Mouse (Mus musculus) limb, embryonic 13.5 days (tissue): Measurements from ENCODE around the gene Irgc1. TPM values are rescaled to one million over a fixed set of nuclear protein-coding genes. Genes with fewer than 3 reads are reported as not detected.

Experiments
- ATAC-seq: fragments of 200-750 bp; cut with Nextera tagmentation; 2 replicates; pipeline ENCODE4 v1.8.0; 2017; ENCODE audit warnings: low read depth, moderate number of reproducible peaks, moderate TSS enrichment; ENCODE audit not compliant: low FRiP score
- H3K27ac ChIP-seq: fragments of 300-500 bp; sonication (generic); 2 replicates; pipeline ENCODE4 v1.5.1; 2015; ENCODE audit warnings: inconsistent platforms, mild to moderate bottlenecking, moderate library complexity
- H3K27me3 ChIP-seq: fragments of 300-500 bp; sonication (generic); 2 replicates; pipeline ENCODE4 v1.6.1; 2015; ENCODE audit warnings: mild to moderate bottlenecking, inconsistent platforms
- H3K36me3 ChIP-seq: fragments of 300-500 bp; sonication (generic); 2 replicates; pipeline ENCODE4 v1.6.1; 2015; ENCODE audit warnings: inconsistent platforms, mild to moderate bottlenecking, moderate library complexity
- H3K4me1 ChIP-seq: fragments of 300-500 bp; sonication (generic); 2 replicates; pipeline ENCODE4 v1.6.1; 2015; ENCODE audit warnings: inconsistent platforms
- H3K4me2 ChIP-seq: fragments of 300-500 bp; sonication (generic); replicated peaks from 2 replicates; pipeline ENCODE4 v1.6.1; 2015; ENCODE audit warnings: inconsistent platforms, mild to moderate bottlenecking, moderate library complexity
- H3K4me3 ChIP-seq: fragments of 300-500 bp; sonication (generic); 2 replicates; pipeline ENCODE4 v1.5.1; 2015; ENCODE audit warnings: moderate library complexity, mild to moderate bottlenecking, inconsistent platforms
- H3K9ac ChIP-seq: fragments of 300-500 bp; sonication (generic); 2 replicates; pipeline ENCODE4 v1.6.1; 2015; ENCODE audit warnings: mild to moderate bottlenecking, inconsistent platforms
- H3K9me3 ChIP-seq: fragments of 300-500 bp; sonication (generic); 2 replicates; pipeline ENCODE4 v1.6.1; 2016; ENCODE audit warnings: inconsistent platforms
- WGBS: fragments of 180-500 bp; shearing (Covaris S2); methylation state at CpG from one replicate; pipeline ENCODE4 v1.1.7; 2015; 5-methylcytosine and 5-hydroxymethylcytosine counted together
- polyA plus RNA-seq: library from polyadenylated mRNA; unstranded; fragments of >200 nt; fragmentation: Nextera tagmentation; extraction: Ambion mirVana; gene quantifications from 2 replicates; pipeline ENCODE4 v1.2.1, GENCODE M21; 2015

Irgc1 gene
- polyA plus RNA-seq, 1 experiment from 2014 or later, result not detected

- no peak overlapping the region for H3K9ac ChIP-seq
- H3K9me3 ChIP-seq, result no peaks in the 10 kb centered on the region
- WGBS, result 81% methylated on average over 3 of the region's 3 CpGs
- no peak overlapping the region for H3K4me2 ChIP-seq
- H3K27me3 ChIP-seq, result no peaks in the 10 kb centered on the region
- ATAC-seq, result no peak
- H3K4me1 ChIP-seq, result peaks cover 41% of the 10 kb centered on the region
- H3K4me3 ChIP-seq, result no peak overlapping the region
- H3K36me3 ChIP-seq, result no peaks in the 10 kb centered on the region
- H3K27ac ChIP-seq, result peak overlapping the region; percentile 68; the same call in 1 of the 2 replicates
Observed at GRCm38 (mm10) chr7:24394054-24394453, 58.0 kb downstream of the Irgc1 start.

DNA sequence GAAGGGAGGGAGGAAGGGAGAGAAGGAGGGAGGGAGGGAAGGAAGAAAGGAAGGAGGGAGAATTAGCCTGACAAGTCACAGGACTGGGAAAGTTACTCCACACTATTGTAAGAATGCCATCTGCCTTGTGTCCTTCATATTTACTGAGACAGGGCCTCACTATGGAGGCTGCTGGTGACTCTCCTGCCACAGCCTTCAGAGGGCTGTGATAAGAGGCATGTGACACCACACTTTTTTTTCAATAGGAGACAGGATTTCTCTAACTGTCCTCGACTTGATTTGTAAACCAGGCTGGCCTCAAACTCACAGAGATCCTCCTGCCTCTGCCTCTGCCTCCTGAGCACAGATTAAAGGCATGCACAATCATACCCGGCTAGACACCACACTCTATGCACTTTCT lies 60.4 kb downstream of the Irgc1 start:
- Histone ChIP-seq H3K9ac (no peak overlapping the region), H3K27me3 (no peaks in the 10 kb centered on the region), H3K9me3 (no peaks in the 10 kb centered on the region), H3K4me3 (no peak overlapping the region), H3K36me3 (no peaks in the 10 kb centered on the region), H3K4me1 (peaks cover 41% of the 10 kb centered on the region), H3K4me2 (no peak overlapping the region), H3K27ac (peak overlapping the region; percentile 39; the same call in 1 of the 2 replicates)
- WGBS, result 74% methylated on average over 2 of the region's 2 CpGs
- no peak for ATAC-seq

DNA sequence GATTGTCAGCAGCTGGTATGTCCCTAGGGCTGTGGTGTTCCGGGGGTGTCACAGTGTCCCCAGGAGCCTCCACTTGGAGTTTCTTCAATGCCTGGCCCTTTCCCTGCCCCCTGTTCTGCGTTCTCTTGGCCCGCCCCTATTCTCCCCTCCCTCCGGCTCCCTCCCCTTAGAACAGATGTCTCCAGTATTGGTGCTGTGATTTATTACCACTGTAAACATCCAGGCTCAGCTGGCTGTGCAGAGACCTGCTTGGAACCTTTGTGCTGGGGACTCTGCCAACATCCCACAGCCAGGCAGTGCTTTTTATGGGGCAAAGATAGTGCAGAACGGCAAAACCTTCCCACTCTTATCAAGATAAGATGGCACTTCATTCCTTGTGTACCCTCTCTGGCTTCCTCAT lies 61.0 kb downstream of the Irgc1 start:
- Histone ChIP-seq H3K9ac (no peak overlapping the region), H3K36me3 (no peaks in the 10 kb centered on the region), H3K9me3 (no peaks in the 10 kb centered on the region), H3K4me3 (peak overlapping the region; percentile 24), H3K27ac (peak overlapping the region; percentile 39; the same call in 1 of the 2 replicates), H3K4me2 (peak overlapping the region; percentile 55), H3K27me3 (no peaks in the 10 kb centered on the region), H3K4me1 (peaks cover 41% of the 10 kb centered on the region)
- WGBS, result 1% methylated on average over 5 of the region's 5 CpGs
- ATAC-seq, result peak; percentile 78

- no peaks in the 10 kb centered on the region for H3K27me3 ChIP-seq
- WGBS, result 36% methylated on average over 7 of the region's 7 CpGs
- no peak overlapping the region for H3K27ac ChIP-seq
- peaks cover 37% of the 10 kb centered on the region for H3K4me1 ChIP-seq
- ATAC-seq, result 0 out of 2 replicates have a peak, but pooled peaks have one; percentile 4
- no peaks in the 10 kb centered on the region for H3K9me3 ChIP-seq
- H3K4me3 ChIP-seq, result no peak overlapping the region
- peak overlapping the region; percentile 55; the same call in 1 of the 2 replicates for H3K4me2 ChIP-seq
- H3K36me3 ChIP-seq, result no peaks in the 10 kb centered on the region
- H3K9ac ChIP-seq, result no peak overlapping the region
Observed at GRCm38 (mm10) chr7:24390512-24390911, 61.6 kb downstream of the Irgc1 start.

- Histone ChIP-seq H3K9me3 (no peaks in the 10 kb centered on the region), H3K9ac (no peak overlapping the region; the same call in 1 of the 2 replicates), H3K27me3 (no peaks in the 10 kb centered on the region), H3K4me2 (no peak overlapping the region), H3K4me3 (no peak overlapping the region), H3K36me3 (no peaks in the 10 kb centered on the region), H3K4me1 (peaks cover 29% of the 10 kb centered on the region), H3K27ac (0 out of 2 replicates have a peak overlapping the region, but pooled peaks have one; percentile 33)
- no peak for ATAC-seq
- WGBS, result 43% methylated on average over 13 of the region's 13 CpGs
Observed at GRCm38 (mm10) chr7:24389516-24390187, 62.4 kb downstream of the Irgc1 start.

GRCm38 (mm10) chr7:24387059-24387556 lies 65.0 kb downstream of the Irgc1 start:
- Histone ChIP-seq H3K4me3 (no peak overlapping the region), H3K27ac (no peak overlapping the region), H3K9me3 (no peaks in the 10 kb centered on the region), H3K4me1 (peaks cover 25% of the 10 kb centered on the region), H3K9ac (no peak overlapping the region), H3K4me2 (no peak overlapping the region), H3K36me3 (no peaks in the 10 kb centered on the region), H3K27me3 (peaks cover 5% of the 10 kb centered on the region; the same call in 1 of the 2 replicates)
- WGBS, result 81% methylated on average over 10 of the region's 10 CpGs
- no peak for ATAC-seq

DNA sequence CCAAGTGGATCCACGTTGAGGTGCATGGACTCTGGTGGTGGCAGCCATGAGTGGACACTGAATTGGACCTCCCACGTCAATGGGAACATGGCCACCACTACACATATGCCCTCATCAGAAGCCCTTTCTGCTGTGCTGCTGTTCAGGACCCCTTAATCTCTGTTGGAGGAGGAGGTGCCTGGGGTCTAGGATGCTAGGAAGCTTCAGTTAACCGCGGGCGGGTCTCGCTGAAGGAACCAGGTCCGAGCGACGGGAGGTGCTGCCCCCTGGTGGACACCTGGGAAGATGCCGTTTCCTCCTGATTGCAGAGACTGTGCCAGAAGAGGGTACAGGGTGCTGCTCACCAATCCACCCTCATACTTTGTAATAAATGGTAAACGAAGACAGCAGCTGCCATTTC lies 67.3 kb downstream of the Irgc1 start:
- Histone ChIP-seq H3K4me1 (peaks cover 18% of the 10 kb centered on the region), H3K9me3 (no peaks in the 10 kb centered on the region), H3K27ac (no peak overlapping the region), H3K4me2 (peak overlapping the region; percentile 37; the same call in 1 of the 2 replicates), H3K36me3 (no peaks in the 10 kb centered on the region), H3K9ac (no peak overlapping the region), H3K4me3 (no peak overlapping the region), H3K27me3 (peaks cover 5% of the 10 kb centered on the region; the same call in 1 of the 2 replicates)
- WGBS, result 6% methylated on average over 11 of the region's 11 CpGs
- ATAC-seq, result 0 out of 2 replicates have a peak, but pooled peaks have one; percentile 48

DNA sequence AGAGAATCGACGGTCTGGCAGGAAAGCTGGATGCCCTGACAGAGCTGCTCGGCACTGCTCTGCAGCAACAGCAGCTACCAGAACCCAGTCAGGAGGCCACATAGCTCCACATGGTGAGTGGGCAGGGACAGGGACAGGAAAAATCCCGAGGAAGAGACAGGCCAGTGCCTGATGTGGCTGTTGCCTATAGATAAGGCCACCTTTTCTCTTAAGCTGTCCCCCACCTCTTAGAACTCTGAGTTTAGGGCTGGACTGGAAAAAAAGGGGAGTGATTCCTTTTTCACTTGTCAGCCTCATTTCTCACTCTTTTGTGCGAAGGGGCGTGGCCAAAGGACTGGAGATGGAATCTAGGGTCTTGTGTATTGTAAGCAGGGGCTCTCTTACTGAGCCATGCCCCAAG lies 68.0 kb downstream of the Irgc1 start:
- H3K9me3 ChIP-seq, result no peaks in the 10 kb centered on the region
- ATAC-seq, result no peak
- H3K4me2 ChIP-seq, result no peak overlapping the region
- H3K9ac ChIP-seq, result no peak overlapping the region
- H3K27ac ChIP-seq, result no peak overlapping the region
- 67% methylated on average over 6 of the region's 6 CpGs for WGBS
- peaks cover 5% of the 10 kb centered on the region; the same call in 1 of the 2 replicates for H3K27me3 ChIP-seq
- no peaks in the 10 kb centered on the region for H3K36me3 ChIP-seq
- peaks cover 16% of the 10 kb centered on the region for H3K4me1 ChIP-seq
- no peak overlapping the region for H3K4me3 ChIP-seq

DNA sequence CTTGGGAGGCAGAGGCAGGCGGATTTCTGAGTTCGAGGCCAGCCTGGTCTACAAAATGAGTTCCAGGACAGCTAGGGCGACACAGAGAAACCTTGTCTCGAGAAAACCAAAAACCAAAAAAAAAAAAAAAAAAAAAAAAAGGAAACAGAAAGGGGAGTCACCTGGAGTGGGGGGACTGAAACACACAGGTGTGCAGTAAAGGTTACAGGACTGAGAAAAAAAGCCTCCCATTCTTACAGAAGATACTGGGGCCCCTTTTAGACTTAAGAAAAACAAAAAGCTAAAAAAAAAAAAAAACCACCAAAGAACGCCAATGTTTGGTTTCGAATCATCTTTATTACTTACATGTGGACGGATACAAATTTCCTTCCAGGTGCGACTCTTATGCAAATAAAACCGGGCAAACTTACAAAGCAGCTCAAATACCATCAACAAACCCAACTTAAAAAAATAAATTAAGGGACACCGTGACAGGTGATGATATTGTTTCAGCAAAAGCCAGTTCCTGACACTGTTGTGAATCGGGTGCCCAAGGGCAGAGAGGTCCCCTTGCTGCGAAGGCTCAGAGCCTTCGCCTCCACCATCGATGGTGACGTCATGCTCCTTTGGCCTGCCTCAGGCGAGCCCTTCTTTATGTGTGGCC lies 69.2 kb downstream of the Irgc1 start:
- H3K9me3 ChIP-seq, result no peaks in the 10 kb centered on the region
- no peak for ATAC-seq
- no peak overlapping the region for H3K4me2 ChIP-seq
- H3K27ac ChIP-seq, result no peak overlapping the region
- no peak overlapping the region for H3K9ac ChIP-seq
- 78% methylated on average over 16 of the region's 16 CpGs for WGBS
- H3K4me3 ChIP-seq, result no peak overlapping the region
- H3K27me3 ChIP-seq, result peaks cover 5% of the 10 kb centered on the region; the same call in 1 of the 2 replicates
- H3K4me1 ChIP-seq, result peaks cover 28% of the 10 kb centered on the region
- H3K36me3 ChIP-seq, result no peaks in the 10 kb centered on the region

Other genes starting within 250 kb of the Irgc1 start
- gene Zfp111, start 240.9 kb downstream of the Irgc1 start, polyA plus RNA-seq, result 10.5 and 11.3 TPM in 2 replicates
- 6.1 and 6.9 TPM in 2 replicates for gene Zfp109, start 214.7 kb downstream of the Irgc1 start, polyA plus RNA-seq
- gene Zfp108, start 197.5 kb downstream of the Irgc1 start, polyA plus RNA-seq, result 5.4 and 5.5 TPM in 2 replicates
- gene Zfp93, start 181.9 kb downstream of the Irgc1 start, polyA plus RNA-seq, result 8.9 and 9.8 TPM in 2 replicates
- 54.1 and 63.5 TPM in 2 replicates for gene Zfp61, start 151.1 kb downstream of the Irgc1 start, polyA plus RNA-seq
- gene Zfp94, start 135.6 kb downstream of the Irgc1 start, polyA plus RNA-seq, result 15.0 and 16.0 TPM in 2 replicates
- not detected in 2 replicates for gene Tescl, start 118.4 kb downstream of the Irgc1 start, polyA plus RNA-seq
- not detected in 2 replicates for gene Lypd5, start 103.1 kb downstream of the Irgc1 start, polyA plus RNA-seq
- 1.4 and 2.4 TPM in 2 replicates for gene Kcnn4, start 82.0 kb downstream of the Irgc1 start, polyA plus RNA-seq
- 24.5 and 25.1 TPM in 2 replicates for gene Smg9, start 52.7 kb downstream of the Irgc1 start, polyA plus RNA-seq
- 3.3 and 3.5 TPM in 2 replicates for gene Plaur, start 10.2 kb upstream of the Irgc1 start, polyA plus RNA-seq
- gene Cadm4, start 29.7 kb upstream of the Irgc1 start, polyA plus RNA-seq, result 6.3 and 6.5 TPM in 2 replicates
- 64.2 and 68.3 TPM in 2 replicates for gene Zfp428, start 54.7 kb upstream of the Irgc1 start, polyA plus RNA-seq
- 0.42 and 0.66 TPM in 2 replicates for gene AC161166.1, start 60.2 kb upstream of the Irgc1 start, polyA plus RNA-seq
- 6.8 and 8.1 TPM in 2 replicates for gene Irgq, start 78.4 kb upstream of the Irgc1 start, polyA plus RNA-seq
- not detected in 2 replicates for gene Pinlyp, start 93.8 kb upstream of the Irgc1 start, polyA plus RNA-seq
- gene Xrcc1, start 94.0 kb upstream of the Irgc1 start, polyA plus RNA-seq, result 125 and 131 TPM in 2 replicates
- 28.2 TPM in 2 replicates for gene Ethe1, start 135.2 kb upstream of the Irgc1 start, polyA plus RNA-seq
- gene Zfp575, start 135.3 kb upstream of the Irgc1 start, polyA plus RNA-seq, result 5.9 and 6.2 TPM in 2 replicates
- gene Phldb3, start 158.5 kb upstream of the Irgc1 start, polyA plus RNA-seq, result 0.24 and 0.34 TPM in 2 replicates
- 7.9 and 10.2 TPM in 2 replicates for gene Lypd3, start 184.3 kb upstream of the Irgc1 start, polyA plus RNA-seq
- gene Tex101, start 224.4 kb upstream of the Irgc1 start, polyA plus RNA-seq, result not detected in 2 replicates